Mouse (Mus musculus) small intestine, adult 2 months (tissue): ENCODE measurements around the gene Fcer2a.

Experiments used
- CTCF ChIP-seq: fragments of 200-500 bp; IDR thresholded peaks from 2 replicates; pipeline ENCODE4 v1.5.1; 2012; ENCODE audit warnings: low read depth, mild to moderate bottlenecking, control low read depth, inconsistent platforms, low read length, moderate library complexity, mixed read lengths; ENCODE audit not compliant: insufficient replicate concordance, insufficient read length; ENCODE audit errors: extremely low read depth
- POLR2A ChIP-seq: fragments of 200-500 bp; IDR thresholded peaks from 2 replicates; pipeline ENCODE4 v1.6.1; 2012; ENCODE audit warnings: low read depth, mild to moderate bottlenecking, control low read depth, inconsistent platforms, low read length, moderate library complexity

- no peak for TF ChIP-seq POLR2A
- no peak for TF ChIP-seq CTCF
These were observed 16.3 kb upstream of the Fcer2a start for GRCm38 (mm10) chr8:3710312-3710711.
